Mouse (Mus musculus): ENCODE data around the gene Slc1a5. TPM values are rescaled to one million over a fixed set of nuclear protein-coding genes. Genes with fewer than 3 reads are reported as not detected.

The Slc1a5 gene
- polyA plus RNA-seq, 1 experiment from 2014 or later: 48.3 TPM

DNA sequence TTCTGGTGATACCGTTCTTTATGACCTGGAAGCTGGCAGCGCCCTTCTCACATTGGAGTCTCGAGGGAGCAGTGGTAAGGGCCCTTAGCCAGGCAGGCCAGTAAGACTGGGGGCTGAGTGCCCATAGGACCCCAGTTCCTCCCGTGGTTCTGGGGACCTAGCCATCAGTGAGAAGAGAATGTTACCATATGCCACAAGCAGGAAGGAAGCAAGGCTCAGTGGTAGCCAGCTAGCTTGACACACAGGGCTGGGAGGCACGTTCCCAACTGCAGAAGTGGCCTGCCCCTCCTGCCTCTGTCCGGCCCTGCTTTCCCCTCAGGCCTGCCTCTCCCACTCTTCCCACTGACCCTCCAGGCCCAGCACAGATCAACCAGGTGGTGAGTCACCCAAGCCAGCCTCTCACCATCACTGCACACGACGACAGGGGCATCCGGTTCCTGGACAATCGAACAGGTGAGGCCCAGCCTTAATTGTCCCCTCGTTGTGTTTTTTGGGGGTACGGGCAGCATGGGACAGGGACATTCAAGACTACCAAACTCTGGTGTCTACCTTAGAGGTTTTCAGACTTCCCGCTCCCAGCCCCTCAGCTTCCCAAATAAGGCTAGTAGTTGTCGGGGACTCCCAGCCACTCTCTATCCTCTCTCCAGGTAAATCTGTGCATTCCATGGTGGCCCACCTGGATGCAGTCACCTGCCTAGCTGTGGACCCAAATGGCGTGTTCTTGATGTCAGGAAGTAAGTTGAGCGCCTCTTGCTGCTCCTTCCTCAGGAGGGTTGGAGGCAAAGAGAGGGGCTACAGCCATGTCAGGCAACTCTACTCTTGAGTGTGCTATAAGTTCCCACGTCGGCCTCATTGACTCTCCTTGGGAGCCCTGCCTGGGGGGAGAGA, 57.0 kb downstream of the Slc1a5 start:
- Histone ChIP-seq H3K9me3 (replicated peaks) (no peaks in the 10 kb centered on the region), H3K27me3 (ENCODE audit: low read depth, poor library complexity, severe bottlenecking) (no peaks in the 10 kb centered on the region), H3K27ac (no peak overlapping the region), H3K4me1 (peaks cover 25% of the 10 kb centered on the region), H3K36me3 (peaks cover 89% of the 10 kb centered on the region), H3K4me3 (no peak overlapping the region)
- 92% methylated on average over 18 of the region's 18 CpGs for WGBS
- DNase-seq (ENCODE audit: low spot score): no peak

DNA sequence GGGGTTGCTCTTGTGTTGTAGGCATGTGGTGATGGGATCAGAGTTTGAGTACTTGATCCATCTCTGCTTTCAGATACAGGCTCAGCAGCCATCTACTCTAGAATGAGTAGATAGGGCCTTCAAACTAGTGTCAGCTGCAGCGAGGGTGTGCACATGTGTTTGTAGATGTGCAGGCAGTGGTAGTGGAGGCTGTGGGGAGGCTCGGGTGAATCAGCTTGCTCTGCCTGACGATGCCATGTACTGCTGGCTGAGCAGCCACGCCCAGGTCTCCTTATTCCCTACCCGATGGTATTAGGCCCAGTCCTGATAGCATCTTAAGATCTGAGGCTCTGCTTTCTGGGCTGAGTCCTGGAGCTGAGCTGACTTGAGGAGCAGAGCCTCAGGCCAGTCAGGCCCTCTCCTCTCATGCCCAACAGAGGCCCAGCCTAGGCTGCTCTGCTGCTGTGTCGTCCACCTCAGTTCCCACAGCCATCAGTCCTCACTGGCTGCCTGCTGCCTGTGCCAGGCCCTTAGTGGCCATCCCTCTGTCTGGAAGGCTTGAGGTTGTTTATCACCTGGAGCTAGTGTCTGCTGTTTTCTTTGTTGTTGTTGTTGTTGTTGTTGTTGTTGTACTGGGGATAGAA, 57.8 kb downstream of the Slc1a5 start:
- Histone ChIP-seq H3K27me3 (ENCODE audit: low read depth, poor library complexity, severe bottlenecking) (no peaks in the 10 kb centered on the region), H3K4me1 (peaks cover 33% of the 10 kb centered on the region), H3K36me3 (peaks cover 81% of the 10 kb centered on the region), H3K27ac (no peak overlapping the region), H3K9me3 (replicated peaks) (no peaks in the 10 kb centered on the region), H3K4me3 (no peak overlapping the region)
- 83% methylated on average over 6 of the region's 6 CpGs for WGBS
- no peak for DNase-seq (ENCODE audit: low spot score)

DNA sequence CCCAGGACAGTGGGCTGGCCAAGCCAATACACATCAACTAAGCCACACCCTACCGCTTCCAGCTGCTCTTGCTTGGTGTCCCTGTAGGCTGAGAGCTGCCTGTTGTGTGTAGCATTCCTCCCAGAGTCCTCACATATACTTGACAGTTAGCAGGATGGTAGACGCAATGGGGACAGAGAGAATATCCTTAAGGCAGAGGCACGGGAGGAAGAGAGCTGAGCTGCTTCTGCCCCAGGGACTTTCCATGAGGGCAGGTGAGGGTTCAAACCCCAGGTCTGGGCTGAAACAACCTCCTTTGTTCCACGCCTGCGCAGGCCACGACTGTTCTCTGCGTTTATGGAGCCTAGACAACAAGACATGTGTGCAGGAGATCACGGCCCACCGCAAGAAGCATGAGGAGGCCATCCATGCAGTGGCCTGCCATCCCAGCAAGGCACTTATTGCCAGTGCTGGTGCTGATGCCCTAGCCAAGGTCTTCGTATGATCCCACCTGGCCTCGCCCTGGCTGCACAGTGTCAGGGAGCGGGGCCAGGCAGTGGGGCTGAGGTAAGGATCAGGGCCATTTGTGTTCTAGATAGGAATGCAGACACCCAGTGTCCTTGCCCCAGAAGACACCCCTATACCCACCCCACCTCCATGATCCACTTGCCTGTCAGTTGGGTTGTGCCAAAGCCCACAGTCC, 58.4 kb downstream of the Slc1a5 start:
- H3K27ac ChIP-seq: no peak overlapping the region
- H3K36me3 ChIP-seq: peaks cover 75% of the 10 kb centered on the region
- H3K9me3 ChIP-seq (replicated peaks): no peaks in the 10 kb centered on the region
- H3K4me1 ChIP-seq: peaks cover 39% of the 10 kb centered on the region
- H3K27me3 ChIP-seq (ENCODE audit: low read depth, poor library complexity, severe bottlenecking): no peaks in the 10 kb centered on the region
- DNase-seq (ENCODE audit: low spot score): no peak
- WGBS: 95% methylated on average over 12 of the region's 12 CpGs
- no peak overlapping the region for H3K4me3 ChIP-seq

DNA sequence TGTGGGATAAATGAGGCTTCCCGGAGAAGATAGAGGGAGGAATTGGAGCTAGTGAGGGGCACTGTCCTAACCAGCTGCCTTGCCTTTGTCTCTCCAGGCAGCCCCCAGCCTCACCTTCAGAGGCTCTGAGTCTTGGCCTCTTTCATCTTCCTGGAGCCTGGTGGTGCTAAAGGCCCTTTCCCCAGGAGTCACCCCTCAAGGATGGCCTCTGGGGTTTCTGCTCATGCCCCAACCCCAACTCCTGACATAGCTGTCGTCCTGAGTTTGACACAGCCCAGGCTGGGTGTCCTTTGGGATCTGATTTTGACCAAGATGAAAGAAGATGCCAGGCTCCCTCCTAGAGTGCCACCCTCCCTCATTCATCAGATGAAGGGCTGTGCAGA, 59.0 kb downstream of the Slc1a5 start:
- H3K36me3 ChIP-seq: peaks cover 70% of the 10 kb centered on the region

DNA sequence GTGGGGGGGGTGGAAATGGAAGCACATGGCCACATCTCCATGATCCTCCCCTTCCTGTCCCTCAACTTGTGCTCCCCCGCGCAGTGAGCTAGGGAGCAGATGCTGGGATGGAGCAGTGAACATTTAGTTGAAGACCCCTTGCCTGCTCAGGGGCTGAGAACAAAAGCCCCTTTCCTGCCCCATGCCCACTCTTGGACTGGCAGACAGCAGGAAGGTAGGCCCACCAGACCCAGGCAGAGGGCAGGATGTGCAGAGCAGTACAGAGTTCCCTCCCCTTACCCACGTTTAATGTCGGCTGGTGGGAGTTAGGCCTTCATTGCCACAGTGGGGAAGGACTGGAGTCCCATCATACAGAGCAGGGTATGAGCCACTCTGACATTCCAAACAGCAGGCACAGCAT, 59.9 kb downstream of the Slc1a5 start:
- no peak overlapping the region for H3K4me3 ChIP-seq
- 87% methylated on average over 4 of the region's 4 CpGs for WGBS
- H3K4me1 ChIP-seq: peaks cover 53% of the 10 kb centered on the region
- H3K27ac ChIP-seq: no peak overlapping the region
- H3K36me3 ChIP-seq: peaks cover 68% of the 10 kb centered on the region
- no peaks in the 10 kb centered on the region for H3K27me3 ChIP-seq (ENCODE audit: low read depth, poor library complexity, severe bottlenecking)
- H3K9me3 ChIP-seq (replicated peaks): no peaks in the 10 kb centered on the region
- DNase-seq (ENCODE audit: low spot score): no peak

More for the DNA sequence above, 59.0 kb downstream of the Slc1a5 start:
- Histone ChIP-seq H3K9me3 (replicated peaks) (no peaks in the 10 kb centered on the region), H3K27ac (no peak overlapping the region), H3K4me1 (peaks cover 44% of the 10 kb centered on the region), H3K27me3 (ENCODE audit: low read depth, poor library complexity, severe bottlenecking) (no peaks in the 10 kb centered on the region), H3K4me3 (no peak overlapping the region)
- DNase-seq (ENCODE audit: low spot score): no peak
- WGBS: 93% methylated on average over 2 of the region's 2 CpGs

DNA sequence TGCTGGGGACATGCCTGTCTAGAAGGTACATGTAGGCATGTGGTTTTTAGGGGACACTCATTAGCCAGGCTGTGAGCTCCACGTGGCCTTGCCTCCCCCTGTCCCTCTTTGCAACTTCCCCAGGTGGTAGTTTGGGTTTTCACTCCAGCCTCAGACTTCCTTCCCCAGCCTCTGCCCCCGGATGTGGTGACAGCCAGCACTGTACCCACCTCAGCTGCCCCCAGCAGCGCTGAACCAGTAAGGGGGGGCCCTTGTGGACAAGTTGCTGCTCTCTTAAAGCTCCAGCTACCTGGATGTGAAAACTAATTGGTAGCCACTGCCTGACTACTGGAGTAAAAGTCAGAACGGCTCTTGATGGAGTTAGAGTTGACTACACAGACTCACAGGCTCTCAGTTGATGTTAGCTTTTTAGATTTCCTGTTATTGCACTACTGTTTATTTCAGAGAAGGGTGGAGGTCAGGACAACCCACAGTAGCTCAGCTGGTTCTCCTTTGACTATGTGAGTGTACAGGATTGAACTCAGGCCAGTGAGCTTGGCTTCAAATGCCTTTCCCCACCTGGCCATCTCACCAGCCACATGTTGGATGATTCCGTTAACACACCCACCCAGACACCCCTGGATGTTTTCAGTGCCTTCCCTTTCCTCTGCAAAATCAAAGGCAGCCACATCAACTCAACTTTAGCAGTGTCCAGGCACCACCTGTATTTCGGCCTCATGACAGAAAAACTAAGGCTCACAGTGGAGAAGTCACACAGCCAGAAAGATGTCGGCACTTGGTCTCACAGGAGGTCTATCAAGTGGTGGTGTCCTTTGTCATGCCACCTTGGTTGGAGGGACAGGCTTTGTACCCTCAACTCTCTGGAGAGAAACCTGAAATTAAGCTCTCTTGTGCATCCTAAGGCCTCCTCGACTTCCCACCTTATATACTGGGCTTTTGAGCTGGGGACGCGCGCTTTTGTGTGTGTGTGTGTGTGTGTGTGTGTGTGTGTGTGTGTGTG, 60.7 kb downstream of the Slc1a5 start:
- Histone ChIP-seq H3K27me3 (ENCODE audit: low read depth, poor library complexity, severe bottlenecking) (no peaks in the 10 kb centered on the region), H3K36me3 (peaks cover 63% of the 10 kb centered on the region), H3K4me1 (peaks cover 53% of the 10 kb centered on the region), H3K4me3 (peak overlapping the region; percentile 76), H3K9me3 (replicated peaks) (no peaks in the 10 kb centered on the region), H3K27ac (peak overlapping the region; percentile 88)
- DNase-seq (ENCODE audit: low spot score): no peak
- WGBS: 47% methylated on average over 11 of the region's 11 CpGs

DNA sequence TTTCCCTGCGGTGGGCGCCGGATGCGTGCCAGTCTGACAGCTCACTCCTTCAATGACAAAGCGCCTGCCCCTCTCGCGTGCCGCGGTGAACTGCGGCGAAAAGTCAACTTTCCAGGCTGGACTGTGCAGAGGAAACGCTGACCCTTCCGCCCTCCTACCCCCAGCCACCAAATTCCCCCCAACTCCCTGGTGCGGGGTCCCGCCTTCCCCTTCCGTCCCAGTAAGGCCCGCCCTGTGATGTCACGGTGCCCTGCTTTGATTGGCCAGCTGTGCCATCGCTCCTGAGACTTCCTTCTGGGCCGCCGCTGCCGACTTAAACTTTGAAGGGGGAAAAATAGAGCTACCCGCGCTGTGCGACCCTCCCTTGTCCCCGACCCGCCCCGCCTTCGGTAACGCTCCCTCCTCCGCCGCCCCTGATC, 61.5 kb downstream of the Slc1a5 start, which contains the start of gene Prkd2:
Prkd2 (plus strand) TSS at position 258 of the 419 bp plus-strand sequence.
- Histone ChIP-seq H3K36me3 (peaks cover 63% of the 10 kb centered on the region), H3K4me3 (peak within 1 kb of the TSS; percentile 76), H3K4me1 (peaks cover 53% of the 10 kb centered on the region), H3K9me3 (replicated peaks) (no peaks in the 10 kb centered on the region), H3K27ac (peak within 1 kb of the TSS; percentile 88), H3K27me3 (ENCODE audit: low read depth, poor library complexity, severe bottlenecking) (no peaks in the 10 kb centered on the region)
- 0% methylated on average over 31 of the region's 32 CpGs for WGBS
- DNase-seq (ENCODE audit: low spot score): peak; percentile 93

DNA sequence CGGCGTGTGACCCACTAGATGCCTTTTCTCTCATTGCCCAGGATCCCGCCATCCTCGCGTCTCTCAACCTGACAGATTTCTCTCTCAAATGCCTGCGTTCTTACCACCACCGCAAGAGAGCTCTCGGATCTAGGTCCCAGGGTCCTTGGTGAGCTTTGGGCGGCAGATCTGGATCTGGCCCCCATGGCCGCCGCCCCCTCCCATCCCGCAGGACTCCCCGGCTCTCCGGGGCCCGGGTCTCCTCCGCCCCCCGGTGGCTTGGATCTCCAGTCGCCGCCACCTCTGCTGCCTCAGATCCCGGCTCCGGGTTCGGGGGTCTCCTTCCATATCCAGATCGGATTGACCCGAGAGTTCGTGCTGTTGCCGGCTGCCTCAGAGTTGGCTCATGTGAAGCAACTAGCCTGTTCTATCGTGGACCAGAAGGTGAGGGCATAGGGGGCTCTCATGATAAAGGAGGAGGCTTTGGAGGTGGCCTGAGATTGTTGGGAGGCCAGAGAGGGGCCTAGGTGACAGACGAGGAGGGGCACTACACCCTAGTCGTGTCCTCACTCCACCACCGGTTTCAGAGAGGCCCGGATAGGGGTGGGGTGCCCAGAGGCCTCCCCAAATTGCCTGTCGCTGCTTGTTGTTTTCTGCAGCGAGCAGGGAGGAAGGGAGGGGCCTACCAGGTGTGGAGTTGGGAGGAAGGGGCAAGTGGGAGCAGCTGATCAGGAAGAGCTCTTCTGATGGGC, 62.5 kb downstream of the Slc1a5 start:
- no peaks in the 10 kb centered on the region for H3K9me3 ChIP-seq (replicated peaks)
- peaks cover 53% of the 10 kb centered on the region for H3K4me1 ChIP-seq
- H3K36me3 ChIP-seq: peaks cover 62% of the 10 kb centered on the region
- peak; percentile 55 for DNase-seq (ENCODE audit: low spot score)
- H3K27ac ChIP-seq: peak overlapping the region; percentile 88
- H3K27me3 ChIP-seq (ENCODE audit: low read depth, poor library complexity, severe bottlenecking): no peaks in the 10 kb centered on the region
- peak overlapping the region; percentile 76 for H3K4me3 ChIP-seq
- WGBS: 2% methylated on average over 33 of the region's 33 CpGs

DNA sequence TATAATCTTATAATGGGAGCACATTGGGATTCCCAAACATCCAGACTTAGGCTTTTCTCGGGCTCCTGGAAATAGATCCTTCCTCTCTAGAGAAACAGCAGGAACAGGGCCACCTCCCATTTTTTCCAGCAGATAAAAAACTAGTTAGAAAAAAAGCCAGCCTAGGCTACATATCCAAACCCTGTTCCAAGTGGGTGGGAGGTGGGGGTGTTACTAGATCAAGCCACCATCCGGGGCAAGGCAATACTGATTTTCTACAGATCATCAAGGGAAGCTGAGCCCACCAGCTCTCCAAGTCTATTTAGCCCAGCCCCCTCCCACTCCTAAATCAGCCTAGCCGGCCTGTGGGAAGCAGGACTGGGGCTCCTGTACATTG, 63.5 kb downstream of the Slc1a5 start:
- 67% methylated on average over 3 of the region's 3 CpGs for WGBS
- H3K4me1 ChIP-seq: peaks cover 53% of the 10 kb centered on the region
- H3K4me3 ChIP-seq: peak overlapping the region; percentile 76
- H3K9me3 ChIP-seq (replicated peaks): no peaks in the 10 kb centered on the region
- no peaks in the 10 kb centered on the region for H3K27me3 ChIP-seq (ENCODE audit: low read depth, poor library complexity, severe bottlenecking)
- DNase-seq (ENCODE audit: low spot score): no peak
- H3K27ac ChIP-seq: peak overlapping the region; percentile 80
- H3K36me3 ChIP-seq: peaks cover 62% of the 10 kb centered on the region

DNA sequence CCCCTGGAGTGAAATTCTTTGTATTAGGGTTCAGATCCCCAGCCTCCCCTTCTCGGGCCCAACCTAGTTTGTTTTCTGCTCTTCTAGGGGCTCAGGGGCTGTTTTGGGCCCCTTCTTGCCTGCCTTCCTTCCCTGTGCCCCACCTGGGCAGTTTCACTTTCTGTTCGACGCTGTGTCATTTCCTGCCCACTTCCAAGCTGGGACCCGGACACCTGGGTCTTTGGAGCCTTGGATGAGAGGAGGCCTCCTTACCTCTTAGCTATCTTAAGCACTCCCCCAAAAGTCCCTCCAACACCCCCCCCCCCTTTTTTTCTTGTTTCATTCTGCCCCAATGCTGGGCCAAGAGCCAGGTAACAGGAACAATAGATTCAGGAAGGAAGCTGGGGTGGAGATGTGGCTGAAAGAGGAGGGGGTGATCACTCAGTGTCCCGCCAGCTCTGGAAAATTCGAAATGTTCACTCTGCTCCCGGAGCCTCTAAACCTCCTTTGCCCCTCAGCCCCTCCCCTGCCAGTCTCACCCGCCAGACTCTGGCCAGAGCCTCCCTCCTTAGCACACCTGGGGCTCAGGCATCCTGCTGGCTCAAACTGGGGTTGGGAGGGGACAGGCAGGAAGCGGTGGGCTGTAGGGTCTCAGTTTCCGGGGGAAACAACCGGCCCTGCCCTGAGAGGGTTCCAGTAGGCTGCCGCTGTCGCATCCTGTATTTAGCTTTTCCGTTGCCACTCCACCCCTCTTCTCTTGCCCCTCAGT, 64.1 kb downstream of the Slc1a5 start:
- Histone ChIP-seq H3K4me1 (peaks cover 52% of the 10 kb centered on the region), H3K4me3 (peak overlapping the region; percentile 76), H3K27me3 (ENCODE audit: low read depth, poor library complexity, severe bottlenecking) (no peaks in the 10 kb centered on the region), H3K9me3 (replicated peaks) (no peaks in the 10 kb centered on the region), H3K36me3 (peaks cover 62% of the 10 kb centered on the region), H3K27ac (peak overlapping the region; percentile 80)
- DNase-seq (ENCODE audit: low spot score): peak; percentile 46
- WGBS: 34% methylated on average over 14 of the region's 14 CpGs

DNA sequence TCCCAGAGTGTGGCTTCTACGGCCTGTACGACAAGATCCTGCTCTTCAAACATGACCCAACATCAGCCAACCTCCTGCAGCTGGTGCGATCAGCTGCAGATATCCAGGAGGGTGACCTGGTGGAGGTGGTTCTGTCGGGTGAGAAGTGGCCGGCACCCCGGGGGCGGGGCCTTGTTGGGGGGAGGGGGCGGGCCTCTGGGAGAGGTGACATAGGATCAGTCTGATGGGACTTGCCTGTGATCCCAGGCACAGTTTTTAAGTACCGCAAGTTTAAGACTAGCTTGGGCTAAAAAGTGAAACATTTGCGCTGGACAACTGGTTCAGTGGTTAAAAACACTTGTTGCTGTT, 64.7 kb downstream of the Slc1a5 start:
- H3K27me3 ChIP-seq (ENCODE audit: low read depth, poor library complexity, severe bottlenecking): no peaks in the 10 kb centered on the region
- peaks cover 50% of the 10 kb centered on the region for H3K4me1 ChIP-seq
- H3K9me3 ChIP-seq (replicated peaks): no peaks in the 10 kb centered on the region
- H3K4me3 ChIP-seq: peak overlapping the region; percentile 76
- H3K27ac ChIP-seq: peak overlapping the region; percentile 80
- no peak for DNase-seq (ENCODE audit: low spot score)
- peaks cover 62% of the 10 kb centered on the region for H3K36me3 ChIP-seq
- 28% methylated on average over 10 of the region's 10 CpGs for whole genome bisulfite sequencing
